Mouse (Mus musculus): Measurements from ENCODE around the gene Tspan18. TPM values are rescaled to one million over a fixed set of nuclear protein-coding genes. Genes with fewer than 3 reads are reported as not detected.

Tspan18 gene
- total and polyA plus RNA-seq, 3 experiments = 9.4 to 21.3 (median 16.0) TPM

DNA sequence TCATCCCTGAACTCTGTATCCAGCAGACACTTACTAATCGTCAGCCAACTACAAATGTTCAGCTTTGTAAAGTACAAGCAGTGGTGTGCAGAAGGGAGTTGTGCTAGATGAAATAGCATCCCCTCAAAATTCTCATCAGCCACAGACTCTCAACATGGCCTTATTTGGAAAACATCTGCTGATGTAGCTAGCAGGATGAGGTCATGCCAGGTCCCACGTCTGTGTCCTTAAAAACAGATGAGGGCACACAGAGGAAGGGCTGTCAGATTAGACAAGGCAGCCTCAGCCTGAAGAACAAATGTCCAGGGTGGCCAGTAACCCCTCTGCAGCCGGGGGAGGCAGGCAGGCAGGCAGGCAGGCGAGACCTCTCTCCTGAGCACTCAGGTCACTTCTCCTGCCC is 56.8 kb downstream of the Tspan18 start:
- Histone ChIP-seq H3K9ac (ENCODE audit: low read depth, low read length) (no peak overlapping the region; the same call in 1 of the 2 replicates), H3K79me2 (replicated peaks; ENCODE audit: control insufficient read depth, insufficient read depth, low read length) (no peaks in the 10 kb centered on the region), H3K4me3 (no peak overlapping the region), H3K27me3 (ENCODE audit: control insufficient read depth, insufficient read depth, low read length) (no peaks in the 10 kb centered on the region), H3K4me1 (ENCODE audit: control insufficient read depth, insufficient read depth, low read length) (peaks cover 6% of the 10 kb centered on the region), H3K36me3 (ENCODE audit: control insufficient read depth, insufficient read depth, low read length) (no peaks in the 10 kb centered on the region), H3K27ac (peak overlapping the region; percentile 8)
- peak; percentile 20 to 35 for DNase-seq
- TF ChIP-seq CTCF (IDR thresholded peaks at IDR 0.05) = no peak
- 0 out of 2 replicates have a peak, but pooled peaks have one; percentile 26 for TF ChIP-seq EP300 (IDR thresholded peaks at IDR 0.05; ENCODE audit: insufficient read depth, low read depth, low read length)
- no peak for TF ChIP-seq POLR2A (IDR thresholded peaks at IDR 0.05; ENCODE audit: insufficient read depth, low read depth, low read length)
- intact Hi-C loops (cut with DNase I) = no loop called here
- 8% methylated on average over 4 of the region's 4 CpGs for WGBS

DNA sequence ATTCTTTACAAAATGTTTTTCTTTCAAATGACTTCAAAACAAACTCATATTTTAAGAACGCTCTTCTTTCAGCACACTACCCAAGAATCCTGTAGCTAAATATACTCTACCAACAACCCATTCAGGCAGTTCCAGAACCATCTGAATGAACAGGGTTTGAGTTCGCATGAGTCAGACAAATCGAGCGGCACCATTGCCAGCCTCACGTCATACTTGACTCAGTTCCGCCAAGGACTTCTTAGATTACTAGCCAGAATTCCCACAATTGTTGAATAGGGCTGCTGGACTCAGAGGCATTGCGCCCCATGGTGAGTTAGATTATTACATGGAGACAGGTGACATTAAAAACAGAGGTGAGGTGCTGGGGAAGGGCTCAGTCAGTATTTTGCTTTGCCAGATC is 58.3 kb downstream of the Tspan18 start:
- Histone ChIP-seq H3K27me3 (ENCODE audit: control insufficient read depth, insufficient read depth, low read length) (no peaks in the 10 kb centered on the region), H3K36me3 (ENCODE audit: control insufficient read depth, insufficient read depth, low read length) (no peaks in the 10 kb centered on the region), H3K4me3 (no peak overlapping the region), H3K9ac (ENCODE audit: low read depth, low read length) (no peak overlapping the region), H3K27ac (no peak overlapping the region), H3K4me1 (ENCODE audit: control insufficient read depth, insufficient read depth, low read length) (peaks cover 6% of the 10 kb centered on the region), H3K79me2 (replicated peaks; ENCODE audit: control insufficient read depth, insufficient read depth, low read length) (no peaks in the 10 kb centered on the region)
- WGBS = 89% methylated on average over 7 of the region's 7 CpGs
- TF ChIP-seq EP300 (IDR thresholded peaks at IDR 0.05; ENCODE audit: insufficient read depth, low read depth, low read length) (no peak), POLR2A (IDR thresholded peaks at IDR 0.05; ENCODE audit: insufficient read depth, low read depth, low read length) (no peak), CTCF (IDR thresholded peaks at IDR 0.05) (no peak)
- intact Hi-C loops (cut with DNase I) = no loop called here
- DNase-seq = no peak

DNA sequence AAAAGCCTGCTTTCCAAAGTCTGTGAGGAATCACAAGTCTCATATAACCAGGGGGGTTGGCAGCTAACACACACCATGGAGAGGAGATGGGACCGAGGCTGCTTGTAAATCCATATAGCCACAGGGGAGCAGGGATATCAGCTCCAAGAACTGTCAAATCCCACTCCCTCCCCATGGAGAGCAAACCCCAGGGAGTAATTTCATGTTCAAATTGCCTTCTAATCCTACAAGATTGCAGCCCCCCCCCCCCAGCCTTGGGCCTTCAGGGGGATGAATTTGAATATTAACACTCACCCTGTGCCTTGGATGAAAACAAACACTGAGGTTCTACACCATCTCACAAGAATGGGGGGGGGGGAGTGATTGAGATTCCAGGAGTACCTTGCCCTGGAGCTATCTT is 60.4 kb downstream of the Tspan18 start:
- intact Hi-C loops (cut with DNase I) = no loop called here
- WGBS = 58% methylated on average over 1 of the region's 1 CpGs
- Histone ChIP-seq H3K27ac (no peak overlapping the region), H3K4me3 (no peak overlapping the region), H3K4me1 (ENCODE audit: control insufficient read depth, insufficient read depth, low read length) (peaks cover 17% of the 10 kb centered on the region), H3K9ac (ENCODE audit: low read depth, low read length) (no peak overlapping the region), H3K27me3 (ENCODE audit: control insufficient read depth, insufficient read depth, low read length) (no peaks in the 10 kb centered on the region), H3K36me3 (ENCODE audit: control insufficient read depth, insufficient read depth, low read length) (no peaks in the 10 kb centered on the region), H3K79me2 (replicated peaks; ENCODE audit: control insufficient read depth, insufficient read depth, low read length) (no peaks in the 10 kb centered on the region)
- DNase-seq = no peak
- no peak for TF ChIP-seq POLR2A (IDR thresholded peaks at IDR 0.05; ENCODE audit: insufficient read depth, low read depth, low read length)
- TF ChIP-seq CTCF (IDR thresholded peaks at IDR 0.05) = no peak
- TF ChIP-seq EP300 (IDR thresholded peaks at IDR 0.05; ENCODE audit: insufficient read depth, low read depth, low read length) = no peak

DNA sequence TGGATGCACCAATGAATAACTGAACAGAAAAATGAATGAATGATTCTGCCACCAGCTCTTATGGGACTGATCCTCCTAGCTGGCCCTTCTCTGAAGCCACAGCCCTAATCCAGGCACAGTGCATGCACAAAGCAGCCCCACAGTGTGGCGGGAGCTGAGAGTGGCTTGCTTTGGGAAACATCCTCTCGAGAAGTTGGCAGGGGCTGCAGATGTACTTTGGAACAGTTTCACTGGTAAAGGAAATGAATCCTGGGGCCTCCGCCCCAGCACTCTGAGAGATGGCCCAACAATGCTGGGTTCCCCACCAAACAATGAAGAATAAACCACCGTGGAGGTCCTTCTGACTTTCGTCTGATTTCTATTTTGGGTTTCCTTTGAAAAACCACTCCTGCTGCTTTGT is 64.2 kb downstream of the Tspan18 start:
- no peaks in the 10 kb centered on the region for H3K79me2 ChIP-seq (replicated peaks; ENCODE audit: control insufficient read depth, insufficient read depth, low read length)
- peak; percentile 33 to 39 for DNase-seq
- intact Hi-C loops (cut with DNase I) = no loop called here
- no peak overlapping the region for H3K4me3 ChIP-seq
- H3K27ac ChIP-seq = peak overlapping the region; percentile 45
- no peaks in the 10 kb centered on the region; the same call in 1 of the 2 replicates for H3K36me3 ChIP-seq (ENCODE audit: control insufficient read depth, insufficient read depth, low read length)
- TF ChIP-seq EP300 (IDR thresholded peaks at IDR 0.05; ENCODE audit: insufficient read depth, low read depth, low read length) = no peak
- peak; percentile 20; the same call in 1 of the 2 replicates for TF ChIP-seq CTCF (IDR thresholded peaks at IDR 0.05)
- no peak overlapping the region for H3K9ac ChIP-seq (ENCODE audit: low read depth, low read length)
- 23% methylated on average over 5 of the region's 5 CpGs for WGBS
- H3K4me1 ChIP-seq (ENCODE audit: control insufficient read depth, insufficient read depth, low read length) = peaks cover 27% of the 10 kb centered on the region
- H3K27me3 ChIP-seq (ENCODE audit: control insufficient read depth, insufficient read depth, low read length) = no peaks in the 10 kb centered on the region

DNA sequence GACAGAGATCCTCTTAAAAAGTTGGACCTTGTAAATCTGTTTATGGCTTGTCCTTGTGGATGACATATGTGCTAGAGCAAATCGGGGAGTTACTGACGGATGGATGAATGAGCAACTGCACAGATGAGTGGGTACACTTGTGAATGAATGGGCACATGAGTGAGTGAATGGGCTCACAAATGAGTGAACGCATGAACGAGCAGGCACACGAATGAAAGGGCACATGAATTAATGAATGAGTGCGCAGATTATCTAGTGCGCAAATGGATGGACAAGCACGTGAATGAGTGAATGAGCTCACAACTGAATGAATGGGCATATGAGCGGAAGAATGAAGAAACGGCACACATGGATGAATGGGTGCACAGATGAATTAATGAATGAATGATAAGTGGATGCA is 64.7 kb downstream of the Tspan18 start:
- no peaks in the 10 kb centered on the region for H3K79me2 ChIP-seq (replicated peaks; ENCODE audit: control insufficient read depth, insufficient read depth, low read length)
- WGBS = 87% methylated on average over 10 of the region's 10 CpGs
- H3K27me3 ChIP-seq (ENCODE audit: control insufficient read depth, insufficient read depth, low read length) = no peaks in the 10 kb centered on the region
- no peak overlapping the region for H3K9ac ChIP-seq (ENCODE audit: low read depth, low read length)
- no peak overlapping the region for H3K27ac ChIP-seq
- H3K36me3 ChIP-seq (ENCODE audit: control insufficient read depth, insufficient read depth, low read length) = no peaks in the 10 kb centered on the region; the same call in 1 of the 2 replicates
- peaks cover 27% of the 10 kb centered on the region for H3K4me1 ChIP-seq (ENCODE audit: control insufficient read depth, insufficient read depth, low read length)
- intact Hi-C loops (cut with DNase I) = loop anchor here (5.0 to 10.0 kb wide), 2 partner anchors 33 to 135 kb away; no protein-coding TSS in a partner anchor
- TF ChIP-seq CTCF (IDR thresholded peaks at IDR 0.05) (no peak), POLR2A (IDR thresholded peaks at IDR 0.05; ENCODE audit: insufficient read depth, low read depth, low read length) (no peak), EP300 (IDR thresholded peaks at IDR 0.05; ENCODE audit: insufficient read depth, low read depth, low read length) (no peak)
- DNase-seq = no peak
- H3K4me3 ChIP-seq = no peak overlapping the region

DNA sequence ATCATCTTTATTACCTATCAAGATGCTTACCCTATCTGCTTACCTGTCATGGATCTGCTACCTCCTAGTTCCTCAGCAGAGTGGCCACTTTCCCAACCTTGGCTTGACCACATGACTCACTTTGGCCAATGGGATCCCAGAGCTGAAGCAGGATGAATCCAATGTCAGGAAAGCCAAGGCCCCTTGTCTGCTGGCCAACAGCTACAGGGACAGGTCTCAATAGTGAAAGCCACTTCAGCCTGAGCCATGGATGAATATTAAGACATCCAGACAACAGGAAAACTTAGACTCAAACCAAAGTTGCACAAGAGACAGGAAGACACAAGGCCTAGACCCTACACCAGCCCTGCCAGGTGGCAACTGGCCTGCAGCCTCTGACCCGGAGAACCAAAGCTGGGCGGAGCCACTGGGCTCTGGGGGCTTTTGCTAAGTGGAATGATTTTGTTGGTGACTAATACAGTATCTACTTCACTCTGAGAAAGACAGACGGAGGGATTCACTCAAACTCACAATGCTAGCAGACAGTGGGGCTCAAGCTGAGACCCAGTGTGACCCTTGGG is 65.5 kb downstream of the Tspan18 start:
- peak; percentile 52 to 60 for DNase-seq
- intact Hi-C loops (cut with DNase I) = loop anchor here (1.0 to 10.0 kb wide), 3 partner anchors 34 to 134 kb away; no protein-coding TSS in a partner anchor
- Histone ChIP-seq H3K27ac (peak overlapping the region; percentile 48), H3K4me1 (ENCODE audit: control insufficient read depth, insufficient read depth, low read length) (peaks cover 29% of the 10 kb centered on the region), H3K36me3 (ENCODE audit: control insufficient read depth, insufficient read depth, low read length) (no peaks in the 10 kb centered on the region; the same call in 1 of the 2 replicates), H3K9ac (ENCODE audit: low read depth, low read length) (no peak overlapping the region), H3K27me3 (ENCODE audit: control insufficient read depth, insufficient read depth, low read length) (no peaks in the 10 kb centered on the region), H3K4me3 (no peak overlapping the region), H3K79me2 (replicated peaks; ENCODE audit: control insufficient read depth, insufficient read depth, low read length) (no peaks in the 10 kb centered on the region)
- TF ChIP-seq POLR2A (IDR thresholded peaks at IDR 0.05; ENCODE audit: insufficient read depth, low read depth, low read length) (no peak), CTCF (IDR thresholded peaks at IDR 0.05) (no peak), EP300 (IDR thresholded peaks at IDR 0.05; ENCODE audit: insufficient read depth, low read depth, low read length) (no peak)
- WGBS = 53% methylated on average over 3 of the region's 3 CpGs

Measured in heart, adult 2 months (tissue).